Mouse (Mus musculus): ENCODE measurements around the gene Cadm3. TPM values are rescaled to one million over a fixed set of nuclear protein-coding genes. Genes with fewer than 3 reads are reported as not detected.

Cadm3 gene
- polyA plus RNA-seq, 1 experiment, result 0.09 TPM

GRCm38 (mm10) chr1:173366701-173367355 is 667 bp downstream of the Cadm3 start:
- Histone ChIP-seq H3K4me3 (ENCODE audit: insufficient read depth, poor library complexity, severe bottlenecking) (no peak overlapping the region), H3K36me3 (ENCODE audit: control insufficient read depth, insufficient read depth) (no peaks in the 10 kb centered on the region), H3K79me3 (ENCODE audit: low read depth) (no peaks in the 10 kb centered on the region), H3ac (ENCODE audit: control insufficient read depth, insufficient read length, low read depth) (no peak overlapping the region), H3K27me3 (ENCODE audit: control insufficient read depth, insufficient read depth, insufficient read length) (peaks cover 11% of the 10 kb centered on the region), H3K79me2 (ENCODE audit: control insufficient read depth, insufficient read depth) (no peaks in the 10 kb centered on the region)
- no peak for TF ChIP-seq FOSL1 (IDR thresholded peaks at IDR 0.05; ENCODE audit: insufficient read depth, low read length, poor library complexity, severe bottlenecking)
- TF ChIP-seq USF1 (IDR thresholded peaks at IDR 0.05; ENCODE audit: low read depth), result no peak
- no peak for TF ChIP-seq MYOD1 (IDR thresholded peaks at IDR 0.05; ENCODE audit: control insufficient read depth, insufficient read length, low read depth)
- TF ChIP-seq CTCF (IDR thresholded peaks at IDR 0.05; ENCODE audit: control insufficient read depth, insufficient read depth, insufficient read length), result no peak
- TF ChIP-seq CEBPB (IDR thresholded peaks at IDR 0.05; ENCODE audit: low read depth), result no peak
- TF ChIP-seq MAX (IDR thresholded peaks at IDR 0.05), result no peak
- TF ChIP-seq MYOG (IDR thresholded peaks at IDR 0.05; ENCODE audit: control insufficient read depth, extremely low read depth, insufficient read length), result no peak

GRCm38 (mm10) chr1:173365970-173366409 is 1.5 kb downstream of the Cadm3 start:
- H3K27me3 ChIP-seq (ENCODE audit: control insufficient read depth, insufficient read depth, insufficient read length), result peaks cover 11% of the 10 kb centered on the region
- no peak overlapping the region for H3K4me3 ChIP-seq (ENCODE audit: insufficient read depth, poor library complexity, severe bottlenecking)
- no peaks in the 10 kb centered on the region for H3K79me3 ChIP-seq (ENCODE audit: low read depth)
- no peaks in the 10 kb centered on the region for H3K79me2 ChIP-seq (ENCODE audit: control insufficient read depth, insufficient read depth)
- TF ChIP-seq MYOD1 (IDR thresholded peaks at IDR 0.05; ENCODE audit: control insufficient read depth, insufficient read length, low read depth) (no peak), FOSL1 (IDR thresholded peaks at IDR 0.05; ENCODE audit: insufficient read depth, low read length, poor library complexity, severe bottlenecking) (no peak), USF1 (IDR thresholded peaks at IDR 0.05; ENCODE audit: low read depth) (no peak), CTCF (IDR thresholded peaks at IDR 0.05; ENCODE audit: control insufficient read depth, insufficient read depth, insufficient read length) (no peak), MYOG (IDR thresholded peaks at IDR 0.05; ENCODE audit: control insufficient read depth, extremely low read depth, insufficient read length) (no peak), MAX (IDR thresholded peaks at IDR 0.05) (no peak), CEBPB (IDR thresholded peaks at IDR 0.05; ENCODE audit: low read depth) (no peak)
- H3K36me3 ChIP-seq (ENCODE audit: control insufficient read depth, insufficient read depth), result no peaks in the 10 kb centered on the region
- H3ac ChIP-seq (ENCODE audit: control insufficient read depth, insufficient read length, low read depth), result no peak overlapping the region

GRCm38 (mm10) chr1:173364125-173364800 is 3.2 kb downstream of the Cadm3 start:
- H3ac ChIP-seq (ENCODE audit: control insufficient read depth, insufficient read length, low read depth), result no peak overlapping the region
- no peaks in the 10 kb centered on the region for H3K79me2 ChIP-seq (ENCODE audit: control insufficient read depth, insufficient read depth)
- H3K27me3 ChIP-seq (ENCODE audit: control insufficient read depth, insufficient read depth, insufficient read length), result peaks cover 11% of the 10 kb centered on the region
- no peak for TF ChIP-seq CTCF (IDR thresholded peaks at IDR 0.05; ENCODE audit: control insufficient read depth, insufficient read depth, insufficient read length)
- no peak for TF ChIP-seq MYOD1 (IDR thresholded peaks at IDR 0.05; ENCODE audit: control insufficient read depth, insufficient read length, low read depth)
- no peak for TF ChIP-seq MAX (IDR thresholded peaks at IDR 0.05)
- no peak for TF ChIP-seq USF1 (IDR thresholded peaks at IDR 0.05; ENCODE audit: low read depth)
- no peak for TF ChIP-seq CEBPB (IDR thresholded peaks at IDR 0.05; ENCODE audit: low read depth)
- TF ChIP-seq MYOG (IDR thresholded peaks at IDR 0.05; ENCODE audit: control insufficient read depth, extremely low read depth, insufficient read length), result no peak
- no peak for TF ChIP-seq FOSL1 (IDR thresholded peaks at IDR 0.05; ENCODE audit: insufficient read depth, low read length, poor library complexity, severe bottlenecking)
- H3K36me3 ChIP-seq (ENCODE audit: control insufficient read depth, insufficient read depth), result no peaks in the 10 kb centered on the region
- H3K4me3 ChIP-seq (ENCODE audit: insufficient read depth, poor library complexity, severe bottlenecking), result no peak overlapping the region
- H3K79me3 ChIP-seq (ENCODE audit: low read depth), result no peaks in the 10 kb centered on the region

- H3K79me3 ChIP-seq (ENCODE audit: low read depth), result no peaks in the 10 kb centered on the region
- TF ChIP-seq CEBPB (IDR thresholded peaks at IDR 0.05; ENCODE audit: low read depth) (no peak), FOSL1 (IDR thresholded peaks at IDR 0.05; ENCODE audit: insufficient read depth, low read length, poor library complexity, severe bottlenecking) (no peak), MYOD1 (IDR thresholded peaks at IDR 0.05; ENCODE audit: control insufficient read depth, insufficient read length, low read depth) (no peak), CTCF (IDR thresholded peaks at IDR 0.05; ENCODE audit: control insufficient read depth, insufficient read depth, insufficient read length) (no peak), MYOG (IDR thresholded peaks at IDR 0.05; ENCODE audit: control insufficient read depth, extremely low read depth, insufficient read length) (no peak), MAX (IDR thresholded peaks at IDR 0.05) (no peak), USF1 (IDR thresholded peaks at IDR 0.05; ENCODE audit: low read depth) (no peak)
- no peaks in the 10 kb centered on the region for H3K36me3 ChIP-seq (ENCODE audit: control insufficient read depth, insufficient read depth)
- H3K79me2 ChIP-seq (ENCODE audit: control insufficient read depth, insufficient read depth), result no peaks in the 10 kb centered on the region
- H3K4me3 ChIP-seq (ENCODE audit: insufficient read depth, poor library complexity, severe bottlenecking), result no peak overlapping the region
- peaks cover 11% of the 10 kb centered on the region for H3K27me3 ChIP-seq (ENCODE audit: control insufficient read depth, insufficient read depth, insufficient read length)
- H3ac ChIP-seq (ENCODE audit: control insufficient read depth, insufficient read length, low read depth), result no peak overlapping the region
Measured at GRCm38 (mm10) chr1:173363436-173363835, 4.1 kb downstream of the Cadm3 start.

- Histone ChIP-seq H3K79me3 (ENCODE audit: low read depth) (no peaks in the 10 kb centered on the region), H3K79me2 (ENCODE audit: control insufficient read depth, insufficient read depth) (no peaks in the 10 kb centered on the region), H3K4me3 (ENCODE audit: insufficient read depth, poor library complexity, severe bottlenecking) (no peak overlapping the region), H3ac (ENCODE audit: control insufficient read depth, insufficient read length, low read depth) (no peak overlapping the region), H3K27me3 (ENCODE audit: control insufficient read depth, insufficient read depth, insufficient read length) (peaks cover 1% of the 10 kb centered on the region), H3K36me3 (ENCODE audit: control insufficient read depth, insufficient read depth) (no peaks in the 10 kb centered on the region)
- TF ChIP-seq MAX (IDR thresholded peaks at IDR 0.05), result no peak
Measured at GRCm38 (mm10) chr1:173361651-173362050, 5.8 kb downstream of the Cadm3 start.
